In genomic region chr1:160370552-160370951, GRCm38 (mm10) we compare ENCODE assay signal across 10 mouse cellular contexts.
DNase-seq lines count a peak whose midpoint lies in the region; ATAC-seq and TF ChIP-seq lines count a peak whose summit lies in the region.
"Had no signal": no experiment of that assay in that cellular context is flagged by ENCODE, and none has a peak within 500 bp of the region (broad histone marks: within the 10 kb centered on the region; RNA-seq: fewer than 3 reads in every experiment).

No protein-coding gene starts in this region.

- 29% methylated on average over 1 of the region's 1 CpGs for WGBS in heart, embryonic 11.5 days (ENCODE audit: insufficient replicate concordance)
- 0% methylated on average over 1 of the region's 1 CpGs for WGBS in heart, adult 2 months

- peak; percentile 72; the same call in 1 of the 2 replicates for ATAC-seq in heart, embryonic 11.5 days (replicated peaks; ENCODE audit: insufficient number of reproducible peaks, low FRiP score, low TSS enrichment)
- peak; percentile 77 for ATAC-seq in common myeloid progenitor, adult 5-6 weeks (replicated peaks; ENCODE audit: low read depth, poor library complexity, severe bottlenecking)
- ATAC-seq: CD4-positive, CD25-positive, alpha-beta regulatory T cell, adult 4 months had no signal

- no peak overlapping the region for H3K4me2 ChIP-seq in heart, embryonic 11.5 days

- no peaks in the 10 kb centered on the region for H3K36me3 ChIP-seq in heart, embryonic 11.5 days (ENCODE audit: control insufficient read depth, insufficient read depth, low read length)
- no peaks in the 10 kb centered on the region for H3K36me3 ChIP-seq in heart, adult 2 months (ENCODE audit: control insufficient read depth, insufficient read depth, low read length)

- peak overlapping the region; percentile 71; the same call in 1 of the 2 replicates for H3K27ac ChIP-seq in heart, embryonic 11.5 days (ENCODE audit: low read depth, low read length)
- no peak overlapping the region for H3K27ac ChIP-seq in heart, adult 2 months

- no peak overlapping the region for H3K9ac ChIP-seq in heart, embryonic 11.5 days (ENCODE audit: low read depth, low read length)
- H3K9ac ChIP-seq in heart, adult 2 months (ENCODE audit: low read depth, low read length): no peak overlapping the region

- H3K79me2 ChIP-seq in heart, adult 2 months (replicated peaks; ENCODE audit: control insufficient read depth, insufficient read depth, low read length): no peaks in the 10 kb centered on the region

- H3K4me1 ChIP-seq in heart, embryonic 11.5 days (ENCODE audit: control insufficient read depth, insufficient read depth, low read length): no peaks in the 10 kb centered on the region
- H3K4me1 ChIP-seq in heart, adult 2 months (ENCODE audit: control insufficient read depth, insufficient read depth, low read length): no peaks in the 10 kb centered on the region

- intact Hi-C loops in heart, adult 2 months (cut with DNase I): no loop called here

- H3K9me3 ChIP-seq in heart, embryonic 11.5 days (replicated peaks; ENCODE audit: control insufficient read depth, low read length): no peaks in the 10 kb centered on the region

- no peak for DNase-seq in heart, adult 2 months
- DNase-seq in lung, adult 18-20 months: peak; percentile 10 to 17
- no peak for DNase-seq in lung, postnatal 25 days (ENCODE audit: low spot score)
- peak; percentile 19 for DNase-seq in lung, postnatal 14 days
- no peak for DNase-seq in urinary bladder, postnatal 25 days (ENCODE audit: low spot score)
- no peak for DNase-seq in cerebellum, postnatal 25 days
- DNase-seq: adrenal gland, postnatal 10 days had no signal

- no peak for TF ChIP-seq POLR2A in heart, adult 2 months (IDR thresholded peaks at IDR 0.05; ENCODE audit: insufficient read depth, low read depth, low read length)

- TF ChIP-seq EP300 in heart, adult 2 months (IDR thresholded peaks at IDR 0.05; ENCODE audit: insufficient read depth, low read depth, low read length): no peak

- no peak overlapping the region for H3K4me3 ChIP-seq in heart, embryonic 11.5 days (ENCODE audit: low read depth, low read length)
- no peak overlapping the region for H3K4me3 ChIP-seq in heart, adult 2 months

- TF ChIP-seq CTCF in heart, adult 2 months (IDR thresholded peaks at IDR 0.05): no peak

- H3K27me3 ChIP-seq in heart, embryonic 11.5 days (ENCODE audit: control insufficient read depth, insufficient read depth, low read length): no peaks in the 10 kb centered on the region
- no peaks in the 10 kb centered on the region for H3K27me3 ChIP-seq in heart, adult 2 months (ENCODE audit: control insufficient read depth, insufficient read depth, low read length)

Comparison
In these comparisons a context has a peak if more than half of its experiments do, and no peak if none do; other contexts are left out.
1. DNase-seq: peak in lung, adult 18-20 months (2 of 2) and lung, postnatal 14 days (single experiment); none in heart, adult 2 months (0 of 2), lung, postnatal 25 days (single experiment), urinary bladder, postnatal 25 days (single experiment) and cerebellum, postnatal 25 days (0 of 2).